Mouse (Mus musculus) testis, adult 2 months (tissue): ENCODE measurements around the gene Sirt1.

Experiments
- CTCF ChIP-seq: fragments of 200-500 bp; IDR thresholded peaks from 2 replicates; pipeline ENCODE4 v1.5.1; 2012; ENCODE audit warnings: low read depth, mild to moderate bottlenecking, inconsistent platforms, low read length, moderate library complexity; ENCODE audit not compliant: control insufficient read depth, insufficient read depth, insufficient replicate concordance
- POLR2A ChIP-seq: fragments of 200-500 bp; IDR thresholded peaks from 2 replicates; pipeline ENCODE4 v1.6.1; 2012; ENCODE audit warnings: low read depth, mild to moderate bottlenecking, inconsistent platforms, low read length, moderate library complexity; ENCODE audit not compliant: control insufficient read depth

GRCm38 (mm10) chr10:63428243-63429022 lies 46.9 kb upstream of the Sirt1 start:
- TF ChIP-seq POLR2A: 0 out of 2 replicates have a peak, but pooled peaks have one; percentile 12
- no peak for TF ChIP-seq CTCF
